Mouse (Mus musculus) midbrain, embryonic 14.5 days (tissue): ENCODE measurements around the gene Zfyve21. TPM values are rescaled to one million over a fixed set of nuclear protein-coding genes. Genes with fewer than 3 reads are reported as not detected.

Source experiments
- ATAC-seq: fragments of 200-750 bp; cut with Nextera tagmentation; 2 replicates; pipeline ENCODE4 v1.8.0; 2017; ENCODE audit warnings: moderate number of reproducible peaks, moderate library complexity; ENCODE audit not compliant: low FRiP score, low TSS enrichment
- DNase-seq: peaks from one replicate; pipeline ENCODE4 v3.0.0-alpha.2; 2015
- H3K27ac ChIP-seq: fragments of 300-500 bp; sonication (generic); replicated peaks from 2 replicates; pipeline ENCODE4 v1.5.1; 2014; ENCODE audit warnings: mild to moderate bottlenecking, low read depth, low read length, moderate library complexity
- H3K27me3 ChIP-seq: fragments of 300-500 bp; sonication (generic); 2 replicates; pipeline ENCODE4 v1.6.1; 2014; ENCODE audit warnings: low read length, control low read depth, mixed read lengths; ENCODE audit not compliant: control insufficient read depth, insufficient read depth
- H3K36me3 ChIP-seq: fragments of 300-500 bp; sonication (generic); 2 replicates; pipeline ENCODE4 v1.6.1; 2014; ENCODE audit warnings: low read length, control low read depth; ENCODE audit not compliant: control insufficient read depth, insufficient read depth
- H3K4me1 ChIP-seq: fragments of 300-500 bp; sonication (generic); 2 replicates; pipeline ENCODE4 v1.6.1; 2014; ENCODE audit warnings: mild to moderate bottlenecking, antibody characterized with exemption, low read length, control low read depth; ENCODE audit not compliant: control insufficient read depth, insufficient read depth
- H3K4me2 ChIP-seq: fragments of 300-500 bp; sonication (generic); 2 replicates; pipeline ENCODE4 v1.6.1; 2014; ENCODE audit warnings: mild to moderate bottlenecking, low read length, moderate library complexity
- H3K4me3 ChIP-seq: fragments of 300-500 bp; sonication (generic); replicated peaks from 2 replicates; pipeline ENCODE4 v1.5.1; 2014; ENCODE audit warnings: low read depth, low read length
- H3K9ac ChIP-seq: fragments of 300-500 bp; sonication (generic); replicated peaks from 2 replicates; pipeline ENCODE4 v1.6.1; 2014; ENCODE audit warnings: mild to moderate bottlenecking, low read length, moderate library complexity
- H3K9me3 ChIP-seq: fragments of 300-500 bp; sonication (generic); 2 replicates; pipeline ENCODE4 v1.6.1; 2016; ENCODE audit warnings: low read length, control low read depth, mixed read lengths; ENCODE audit not compliant: control insufficient read depth
- WGBS: fragments of 180-500 bp; shearing (Covaris S2); extraction: QIAGEN DNeasy Blood & Tissue Kit; methylation state at CpG from one replicate; pipeline ENCODE4 v1.1.7; 2014; 5-methylcytosine and 5-hydroxymethylcytosine counted together
- polyA plus RNA-seq: library from polyadenylated mRNA; unstranded; fragments of >200 nt; fragmentation: Nextera tagmentation; extraction: Ambion mirVana; gene quantifications from 2 replicates; pipeline ENCODE4 v1.2.1, GENCODE M21; 2014

The Zfyve21 gene
- polyA plus RNA-seq, 1 experiment from 2014 or later: 33.7 TPM

DNA sequence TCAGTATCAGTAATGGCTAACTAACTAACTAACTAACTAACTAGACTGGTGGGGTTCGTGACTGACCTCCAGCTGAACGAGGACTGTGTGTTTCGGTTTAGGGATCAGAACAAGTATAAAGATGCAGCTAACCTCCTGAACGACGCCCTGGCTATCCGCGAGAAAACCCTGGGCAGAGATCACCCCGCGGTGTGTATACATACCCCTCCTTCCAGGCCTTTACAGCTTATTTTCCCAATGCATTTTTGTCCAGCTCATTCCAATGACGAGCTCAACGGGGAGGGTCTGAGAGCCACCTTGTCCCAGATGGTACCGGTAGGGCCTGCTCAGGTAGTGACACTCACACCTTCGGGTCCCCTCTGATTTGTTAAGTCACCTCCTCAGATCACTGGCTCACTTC is 36.1 kb upstream of the Zfyve21 start:
- Histone ChIP-seq H3K4me3 (no peak overlapping the region), H3K27me3 (no peaks in the 10 kb centered on the region), H3K4me2 (no peak overlapping the region), H3K4me1 (no peaks in the 10 kb centered on the region), H3K9ac (no peak overlapping the region), H3K9me3 (no peaks in the 10 kb centered on the region), H3K36me3 (peaks cover 98% of the 10 kb centered on the region), H3K27ac (no peak overlapping the region)
- WGBS: 93% methylated on average over 13 of the region's 13 CpGs
- DNase-seq (no peak), ATAC-seq (no peak)

DNA sequence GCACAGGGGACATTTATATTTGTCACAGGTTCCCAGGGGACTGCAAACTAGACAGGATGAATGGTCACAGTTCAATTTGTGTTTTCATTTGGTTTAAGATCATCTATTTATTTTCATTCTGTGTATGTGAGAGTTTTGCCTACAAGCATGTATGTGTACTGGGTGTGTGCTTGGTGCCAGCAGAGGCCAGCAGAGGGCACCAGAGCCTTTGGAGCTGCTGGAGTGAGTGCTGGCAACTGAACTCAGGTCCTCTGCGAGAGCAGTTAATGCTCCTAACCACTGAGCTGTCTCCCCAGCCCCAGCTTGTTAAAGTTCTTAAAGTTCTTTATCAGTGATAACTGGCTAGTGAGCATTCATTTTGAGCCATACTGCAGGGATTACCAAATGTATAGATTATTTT is 34.4 kb upstream of the Zfyve21 start:
- H3K4me1 ChIP-seq: no peaks in the 10 kb centered on the region
- no peaks in the 10 kb centered on the region for H3K9me3 ChIP-seq
- no peak overlapping the region for H3K4me3 ChIP-seq
- peaks cover 95% of the 10 kb centered on the region for H3K36me3 ChIP-seq
- 100% methylated on average over 1 of the region's 1 CpGs for WGBS
- ATAC-seq (no peak), DNase-seq (no peak)
- H3K27me3 ChIP-seq: no peaks in the 10 kb centered on the region
- H3K4me2 ChIP-seq: no peak overlapping the region
- H3K9ac ChIP-seq: no peak overlapping the region
- no peak overlapping the region for H3K27ac ChIP-seq

DNA sequence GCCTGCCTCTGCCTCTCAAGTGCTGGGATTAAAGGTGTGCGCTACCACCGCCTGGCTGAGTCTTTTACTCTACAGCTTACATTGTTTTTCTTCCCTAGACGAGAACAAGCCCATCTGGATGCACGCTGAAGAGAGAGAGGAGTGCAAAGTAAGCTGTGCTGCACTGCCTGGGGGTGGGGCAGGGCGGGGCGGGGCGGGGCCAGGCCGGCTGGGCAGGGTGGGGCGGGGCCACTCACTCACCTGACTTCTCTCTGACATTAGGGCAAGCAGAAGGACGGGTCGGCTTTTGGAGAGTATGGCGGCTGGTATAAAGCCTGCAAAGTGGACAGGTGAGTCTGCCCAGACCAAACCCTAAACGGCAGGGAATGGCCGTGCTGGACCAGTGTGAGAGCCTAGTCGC is 28.8 kb upstream of the Zfyve21 start:
- Histone ChIP-seq H3K4me1 (no peaks in the 10 kb centered on the region), H3K9ac (no peak overlapping the region), H3K27me3 (no peaks in the 10 kb centered on the region), H3K4me3 (no peak overlapping the region), H3K27ac (no peak overlapping the region), H3K4me2 (no peak overlapping the region), H3K36me3 (peaks cover 94% of the 10 kb centered on the region), H3K9me3 (no peaks in the 10 kb centered on the region)
- ATAC-seq (no peak), DNase-seq (no peak)
- WGBS: 79% methylated on average over 15 of the region's 15 CpGs

DNA sequence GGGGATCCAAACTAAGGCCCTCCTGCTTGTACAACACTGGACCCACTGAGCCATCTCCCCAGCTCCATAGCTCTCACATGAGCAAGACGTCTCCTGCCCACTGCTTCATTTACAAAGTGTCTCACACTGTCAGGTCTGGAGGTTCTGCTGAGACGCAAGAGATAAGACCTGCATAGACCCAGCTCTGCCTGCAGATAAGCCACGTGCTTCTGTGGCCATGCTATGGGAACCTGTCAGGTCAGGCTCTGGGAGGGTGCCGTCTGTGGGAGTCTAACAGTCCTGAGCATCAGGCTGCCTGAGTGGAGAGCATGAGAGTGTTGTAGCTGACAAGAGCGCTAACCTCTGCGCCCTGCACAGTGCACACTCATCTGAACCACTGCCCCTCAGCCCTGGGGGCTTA is 27.0 kb upstream of the Zfyve21 start:
- 96% methylated on average over 6 of the region's 6 CpGs for WGBS
- H3K9ac ChIP-seq: no peak overlapping the region
- H3K4me3 ChIP-seq: no peak overlapping the region
- H3K4me2 ChIP-seq: no peak overlapping the region
- no peaks in the 10 kb centered on the region for H3K27me3 ChIP-seq
- ATAC-seq: no peak
- H3K36me3 ChIP-seq: peaks cover 94% of the 10 kb centered on the region
- H3K27ac ChIP-seq: no peak overlapping the region
- no peak for DNase-seq
- H3K4me1 ChIP-seq: no peaks in the 10 kb centered on the region
- no peaks in the 10 kb centered on the region for H3K9me3 ChIP-seq

DNA sequence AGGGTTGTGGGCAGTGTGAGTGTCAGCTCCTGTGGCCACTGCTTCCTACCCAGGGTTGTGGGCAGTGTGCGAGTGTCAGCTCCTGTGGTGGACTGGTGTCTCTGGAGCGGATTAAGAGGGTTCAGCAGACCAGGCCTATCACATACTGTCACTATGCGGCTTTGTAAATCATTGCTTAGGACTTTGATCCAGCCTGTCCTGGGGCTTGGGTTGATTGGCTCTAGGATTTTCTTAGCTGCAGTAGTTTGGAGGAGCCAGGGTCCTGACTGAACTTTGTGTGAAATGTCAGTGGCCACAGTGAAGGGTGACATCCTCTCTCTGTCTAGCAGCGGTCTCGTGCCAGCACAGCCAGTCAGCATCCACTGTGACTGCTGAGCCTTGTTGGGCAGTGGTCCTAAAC is 23.9 kb upstream of the Zfyve21 start:
- WGBS: 98% methylated on average over 5 of the region's 5 CpGs
- H3K4me2 ChIP-seq: no peak overlapping the region
- no peak for DNase-seq
- H3K4me3 ChIP-seq: no peak overlapping the region
- no peak for ATAC-seq
- H3K36me3 ChIP-seq: peaks cover 98% of the 10 kb centered on the region
- H3K27ac ChIP-seq: no peak overlapping the region
- no peaks in the 10 kb centered on the region for H3K9me3 ChIP-seq
- H3K9ac ChIP-seq: no peak overlapping the region
- no peaks in the 10 kb centered on the region for H3K4me1 ChIP-seq
- H3K27me3 ChIP-seq: no peaks in the 10 kb centered on the region

DNA sequence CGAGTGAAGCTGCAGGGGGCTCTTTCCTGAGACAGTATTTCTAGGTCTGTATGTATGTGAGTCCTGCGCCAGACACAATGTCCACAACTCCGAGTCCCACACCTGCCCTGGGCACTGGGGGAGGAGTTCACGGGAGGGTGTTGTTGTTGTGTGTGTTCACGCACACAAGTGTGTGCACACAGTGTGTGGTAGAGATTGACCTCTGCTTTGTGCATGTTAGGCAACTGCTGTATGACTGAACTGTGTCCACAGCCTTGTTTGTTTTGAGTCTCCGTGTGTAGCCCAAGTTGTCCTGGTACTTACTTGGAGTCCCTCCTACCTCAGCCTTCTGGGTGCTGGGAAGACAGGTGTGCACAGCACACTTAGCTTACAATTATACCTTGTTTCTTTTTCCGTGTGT is 23.3 kb upstream of the Zfyve21 start:
- ATAC-seq: no peak

DNA sequence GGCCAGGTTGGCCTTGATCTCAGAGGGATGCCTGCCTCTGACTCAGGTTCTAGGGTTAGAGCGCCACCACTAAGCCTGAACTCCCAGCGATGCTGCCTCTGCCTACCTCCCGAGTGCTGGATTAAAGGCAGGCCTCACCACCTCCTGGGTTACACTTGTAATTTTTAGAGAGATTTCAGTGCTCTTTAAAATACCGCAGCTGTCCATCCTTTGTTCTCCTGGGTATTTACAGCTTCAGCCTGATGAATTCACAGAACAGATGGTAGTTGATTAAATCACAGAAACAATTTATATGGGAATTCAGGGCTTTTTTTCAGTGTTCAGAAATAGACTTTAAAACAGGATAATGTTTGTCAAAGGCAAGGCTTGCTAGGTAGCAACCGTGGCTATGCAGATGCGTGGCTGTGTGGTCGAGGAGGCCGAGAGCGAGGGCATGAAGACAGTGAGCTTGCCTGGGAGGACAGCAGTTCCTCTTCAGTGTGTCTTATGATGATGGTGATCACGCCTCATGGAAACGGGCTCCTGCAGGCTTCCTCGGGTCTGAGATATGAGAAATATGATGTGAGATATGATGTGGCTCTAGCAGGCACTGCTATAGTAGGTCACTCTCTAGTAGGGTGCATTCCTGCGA is 22.4 kb upstream of the Zfyve21 start:
- Histone ChIP-seq H3K9me3 (no peaks in the 10 kb centered on the region), H3K9ac (no peak overlapping the region), H3K4me3 (no peak overlapping the region), H3K27ac (0 out of 2 replicates have a peak overlapping the region, but pooled peaks have one; percentile 20), H3K36me3 (peaks cover 98% of the 10 kb centered on the region), H3K4me1 (no peaks in the 10 kb centered on the region), H3K4me2 (no peak overlapping the region), H3K27me3 (no peaks in the 10 kb centered on the region)
- ATAC-seq (no peak), DNase-seq (no peak)
- WGBS: 83% methylated on average over 13 of the region's 13 CpGs

More for the DNA sequence above, 23.3 kb upstream of the Zfyve21 start:
- Histone ChIP-seq H3K4me1 (no peaks in the 10 kb centered on the region), H3K4me2 (no peak overlapping the region), H3K27ac (no peak overlapping the region), H3K4me3 (no peak overlapping the region), H3K36me3 (peaks cover 98% of the 10 kb centered on the region), H3K9ac (no peak overlapping the region), H3K9me3 (no peaks in the 10 kb centered on the region), H3K27me3 (no peaks in the 10 kb centered on the region)
- WGBS: 94% methylated on average over 7 of the region's 7 CpGs
- no peak for DNase-seq

DNA sequence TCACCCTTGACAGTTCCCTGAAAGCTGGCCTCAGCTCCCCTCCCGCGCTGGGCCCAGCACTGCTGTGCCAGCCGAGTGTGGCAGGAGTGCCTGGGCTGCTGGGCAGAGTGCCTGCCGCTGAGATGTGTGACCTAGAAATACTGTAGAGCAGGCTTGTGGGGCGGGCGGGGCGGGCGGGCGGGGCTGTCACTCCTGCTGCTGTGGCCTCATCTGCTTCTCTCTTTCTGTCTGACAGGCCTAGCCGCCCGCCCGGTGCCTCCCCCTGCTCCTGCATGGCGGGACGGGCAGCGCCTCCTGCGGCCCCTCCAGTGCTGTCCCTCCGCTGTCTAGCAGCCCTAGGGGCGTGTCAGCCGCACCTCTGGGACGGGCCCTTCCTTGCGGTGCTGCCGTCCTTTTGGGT is 19.9 kb upstream of the Zfyve21 start:
- H3K27ac ChIP-seq: no peak overlapping the region
- H3K27me3 ChIP-seq: no peaks in the 10 kb centered on the region
- H3K4me2 ChIP-seq: no peak overlapping the region
- 81% methylated on average over 22 of the region's 22 CpGs for WGBS
- no peak for ATAC-seq
- no peaks in the 10 kb centered on the region for H3K4me1 ChIP-seq
- no peaks in the 10 kb centered on the region for H3K9me3 ChIP-seq
- H3K9ac ChIP-seq: no peak overlapping the region
- H3K36me3 ChIP-seq: peaks cover 96% of the 10 kb centered on the region
- DNase-seq: no peak
- H3K4me3 ChIP-seq: no peak overlapping the region

DNA sequence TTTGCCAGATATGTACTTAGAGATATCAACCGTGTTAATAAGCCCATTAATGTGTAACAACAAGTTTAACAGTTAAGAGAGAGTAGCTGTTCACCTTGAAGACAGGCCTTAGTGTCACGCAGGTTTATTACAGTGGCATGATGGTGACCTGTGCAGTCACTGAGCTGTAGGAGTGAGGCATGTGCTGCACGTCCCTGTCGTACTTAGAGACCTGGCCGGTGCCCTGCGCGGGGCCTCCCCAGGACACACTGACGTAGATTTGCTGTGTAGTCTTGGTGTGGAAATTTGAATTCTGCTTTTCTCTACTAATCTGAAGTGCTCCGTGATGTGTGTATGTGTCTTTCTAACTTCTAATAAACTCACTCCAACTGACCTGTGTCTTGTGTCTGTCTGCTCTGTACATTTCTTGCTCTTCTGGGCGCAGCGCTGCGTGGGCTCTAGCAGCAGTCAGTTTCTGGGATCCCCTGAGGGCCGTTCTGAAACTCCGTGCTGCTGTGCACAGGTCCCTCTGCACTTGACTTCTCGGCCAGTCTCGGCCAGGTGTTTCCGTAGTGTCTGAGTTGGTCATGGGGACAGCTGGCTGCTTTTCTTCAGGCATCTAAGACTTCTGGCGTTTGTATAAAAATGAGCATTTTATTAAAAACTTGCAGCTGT is 19.3 kb upstream of the Zfyve21 start:
- H3K4me1 ChIP-seq: no peaks in the 10 kb centered on the region
- H3K27ac ChIP-seq: no peak overlapping the region
- H3K9ac ChIP-seq: no peak overlapping the region
- DNase-seq (no peak), ATAC-seq (no peak)
- H3K4me3 ChIP-seq: no peak overlapping the region
- 96% methylated on average over 18 of the region's 18 CpGs for WGBS
- no peaks in the 10 kb centered on the region for H3K27me3 ChIP-seq
- no peaks in the 10 kb centered on the region for H3K9me3 ChIP-seq
- no peak overlapping the region for H3K4me2 ChIP-seq
- H3K36me3 ChIP-seq: peaks cover 95% of the 10 kb centered on the region
